Mouse (Mus musculus) macrophage (primary cell): Measurements from ENCODE around the gene Pycard. TPM values are rescaled to one million over a fixed set of nuclear protein-coding genes. Genes with fewer than 3 reads are reported as not detected.
"Not testable (repeated sequence)": the region's sequence is repeated elsewhere in the genome, so short reads cannot be mapped to it uniquely, and the experiment has no call there.

Experiments
- H3K27ac ChIP-seq: fragments of 350-480 bp; formaldehyde crosslinking; 2 replicates; pipeline ENCODE4 v1.9.0; 2021
- H3K36me3 ChIP-seq: fragments of 350-480 bp; formaldehyde crosslinking; 2 replicates; pipeline ENCODE4 v1.9.0; 2021; ENCODE audit errors: inconsistent target
- H3K4me3 ChIP-seq: fragments of 350-480 bp; formaldehyde crosslinking; 2 replicates; pipeline ENCODE4 v1.9.0; 2021; ENCODE audit errors: inconsistent target
- H3K79me2 ChIP-seq: fragments of 350-480 bp; formaldehyde crosslinking; 2 replicates; pipeline ENCODE4 v1.9.0; 2021; ENCODE audit errors: inconsistent target
- WGBS: methylation state at CpG from one replicate; pipeline ENCODE4 v1.1.7; 2026; ENCODE audit warnings: inconsistent platforms; ENCODE audit not compliant: missing documents; 5-methylcytosine and 5-hydroxymethylcytosine counted together
- polyA plus RNA-seq: library from polyadenylated mRNA; stranded (reverse); fragments of 250-400 nt; gene quantifications from 3 replicates; pipeline ENCODE4 v1.2.4, GENCODE M21; 2018; ENCODE audit warnings: inconsistent platforms

The Pycard gene
- polyA plus RNA-seq, 1 experiment from 2014 or later = 19.6 TPM

DNA sequence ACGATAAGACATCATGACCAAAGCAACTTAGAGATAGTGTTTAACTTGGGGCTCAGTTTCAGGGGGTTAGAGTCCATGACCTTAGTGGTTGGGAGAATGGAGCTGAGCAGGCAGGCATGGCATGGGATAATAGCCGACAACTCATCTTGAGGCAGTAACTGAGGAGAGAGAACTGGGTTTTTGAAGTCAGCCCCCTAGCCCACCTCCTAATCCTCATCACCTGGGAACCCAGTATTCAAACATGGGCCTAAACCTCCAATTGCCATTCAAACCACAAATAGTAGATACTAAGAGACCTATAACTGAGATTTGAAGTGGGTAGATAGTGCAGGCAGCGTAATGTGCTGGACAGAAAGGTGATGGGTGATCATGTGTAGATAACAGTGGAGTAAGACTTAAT lies 13.1 kb downstream of the Pycard start:
- H3K36me3 ChIP-seq = peaks cover 89% of the 10 kb centered on the region
- 97% methylated on average over 3 of the region's 3 CpGs for WGBS
- no peak overlapping the region for H3K27ac ChIP-seq
- H3K4me3 ChIP-seq = no peak overlapping the region
- peaks cover 97% of the 10 kb centered on the region for H3K79me2 ChIP-seq

DNA sequence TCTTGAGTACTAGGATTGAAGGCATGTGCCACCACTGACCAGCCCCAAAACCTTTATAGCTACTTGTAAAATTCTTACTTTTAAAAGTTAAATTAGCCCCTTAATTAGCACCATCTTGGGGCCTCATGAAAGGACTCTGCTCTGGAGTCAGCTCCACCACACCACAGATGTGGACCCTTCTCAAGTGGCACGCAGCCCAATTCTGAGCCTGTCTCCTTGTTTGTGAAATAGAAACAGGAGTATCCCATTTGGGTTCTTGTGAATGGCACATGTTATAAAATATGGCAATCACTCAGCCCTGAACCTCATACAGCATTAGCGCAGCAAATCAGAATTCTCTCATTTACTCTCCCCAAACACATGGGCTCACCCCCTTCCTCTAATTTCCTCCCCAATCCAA lies 14.8 kb downstream of the Pycard start:
- WGBS = 100% methylated on average over 2 of the region's 2 CpGs
- no peak overlapping the region for H3K4me3 ChIP-seq

DNA sequence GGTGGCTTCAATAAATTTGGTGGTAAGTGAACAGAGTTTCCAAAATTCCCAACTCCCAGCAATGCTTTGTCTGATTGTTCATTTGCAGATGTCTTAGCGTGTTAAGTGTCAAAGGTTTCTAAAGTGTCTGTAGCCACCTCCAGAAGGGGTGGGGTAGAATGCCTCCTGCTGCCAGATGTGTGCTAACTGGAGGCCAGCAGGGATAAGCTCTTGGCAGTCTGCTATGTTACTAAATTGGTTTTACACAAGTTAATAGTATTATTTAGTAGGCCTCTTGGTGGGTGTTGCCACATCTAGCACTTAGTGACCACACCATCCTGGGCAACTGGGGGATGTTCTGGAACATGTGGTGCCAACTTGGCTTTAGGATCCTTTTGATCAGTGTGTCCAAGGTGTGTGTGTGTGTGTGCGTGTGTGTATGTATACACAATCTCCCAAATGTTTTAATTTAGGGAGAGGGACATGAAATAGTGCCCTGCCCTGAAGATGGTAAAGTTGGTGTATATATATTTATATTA lies 19.2 kb downstream of the Pycard start:
- peaks cover 85% of the 10 kb centered on the region for H3K36me3 ChIP-seq
- no peak overlapping the region for H3K4me3 ChIP-seq
- 92% methylated on average over 2 of the region's 2 CpGs for WGBS
- no peak overlapping the region for H3K27ac ChIP-seq
- H3K79me2 ChIP-seq = peaks cover 100% of the 10 kb centered on the region

More for the DNA sequence above, 14.8 kb downstream of the Pycard start:
- peaks cover 89% of the 10 kb centered on the region for H3K36me3 ChIP-seq
- H3K79me2 ChIP-seq = peaks cover 97% of the 10 kb centered on the region
- H3K27ac ChIP-seq = no peak overlapping the region

DNA sequence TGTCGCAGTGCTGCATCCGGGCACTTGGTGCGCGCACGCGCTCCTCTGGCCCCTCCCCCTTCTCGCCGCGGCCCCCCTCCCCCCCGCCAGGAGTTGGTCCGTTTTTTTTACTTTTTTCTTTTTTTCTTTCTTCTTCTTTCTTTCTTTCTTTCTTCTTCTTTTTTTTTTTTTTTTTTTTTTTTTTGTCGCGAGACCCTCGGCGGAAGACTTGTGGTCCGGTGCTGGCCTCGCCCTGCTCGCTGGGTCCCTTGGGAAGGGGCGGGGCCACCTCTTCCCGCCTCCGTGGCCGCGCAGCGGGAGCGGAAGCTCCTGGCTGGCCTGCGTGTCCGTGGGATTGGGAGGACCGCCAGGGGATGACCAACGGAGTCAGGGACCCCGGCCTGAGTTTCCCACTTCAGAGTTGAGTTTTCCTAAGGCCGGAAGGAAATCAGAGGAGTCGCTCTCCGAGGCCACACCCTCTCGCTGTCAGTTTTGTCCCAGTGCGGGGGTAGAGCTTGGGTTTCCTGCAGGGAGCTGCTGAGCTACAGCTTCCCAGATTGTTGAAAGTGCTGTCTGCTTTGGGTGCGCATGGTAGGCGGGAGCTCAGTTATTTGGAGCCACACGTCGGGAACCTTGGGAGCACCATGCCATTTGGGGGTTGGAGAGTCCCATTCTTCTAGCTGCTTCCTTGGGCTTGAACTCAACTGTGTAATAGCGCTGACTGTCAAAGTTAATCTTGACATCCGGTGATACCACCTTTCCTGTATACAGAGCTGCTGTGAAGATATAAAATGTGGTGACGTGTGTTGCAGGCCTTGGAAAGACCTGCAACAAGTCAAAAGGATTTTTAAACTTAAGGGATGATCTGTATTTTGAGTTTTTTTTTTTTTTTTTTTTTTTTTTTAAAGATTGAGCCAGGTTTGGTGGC lies 25.5 kb downstream of the Pycard start:
- under 1% methylated on average over 33 of the region's 42 CpGs for WGBS
- Histone ChIP-seq H3K4me3 (peak overlapping the region; percentile 86), H3K27ac (peak overlapping the region; percentile 94), H3K36me3 (peaks cover 29% of the 10 kb centered on the region), H3K79me2 (peaks cover 53% of the 10 kb centered on the region)

DNA sequence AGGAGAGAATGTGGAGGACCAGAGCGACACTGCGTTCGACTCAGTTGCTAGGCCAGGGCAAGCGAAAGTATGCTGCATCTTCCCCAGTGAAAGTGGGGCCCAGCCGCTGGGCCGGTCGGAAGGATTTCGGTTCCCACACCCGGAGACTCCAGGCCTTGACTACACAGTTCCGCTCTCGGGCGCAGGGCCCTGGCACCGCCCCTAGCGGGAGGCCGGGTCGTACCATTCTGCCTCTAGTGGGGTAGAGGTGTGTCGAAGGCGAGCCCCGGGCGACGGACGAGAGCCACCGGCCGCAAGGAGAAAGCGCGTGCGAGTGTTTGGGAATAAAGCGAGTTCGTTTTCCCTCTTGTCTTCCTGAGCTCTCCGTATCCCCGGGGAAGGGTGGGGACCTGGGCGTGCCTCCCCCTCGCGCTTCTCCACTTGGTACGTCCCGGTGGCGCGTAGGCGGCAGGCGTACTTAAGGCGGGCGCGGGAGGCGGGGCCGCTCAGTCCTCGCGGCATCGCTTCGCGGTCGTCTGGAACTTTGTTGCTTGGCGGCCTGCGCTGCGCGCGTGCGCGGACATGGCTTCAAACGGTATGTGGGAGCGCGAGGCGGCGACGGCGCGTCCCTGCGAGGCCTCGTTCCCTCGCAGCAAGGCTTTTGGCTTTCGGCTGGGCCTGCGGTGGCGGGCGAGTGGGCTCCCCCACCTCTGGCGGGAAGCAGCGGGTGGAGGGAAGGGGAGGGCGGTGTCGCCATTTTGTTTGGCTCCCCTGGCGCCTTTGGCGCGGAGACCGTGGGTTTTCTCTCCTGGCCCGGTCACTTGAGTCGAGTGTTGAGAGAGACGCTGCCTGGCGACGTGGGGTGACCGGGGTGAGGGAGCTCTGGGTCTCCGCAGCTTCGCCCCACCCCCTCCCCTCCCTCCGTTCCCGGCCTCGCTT lies 26.4 kb downstream of the Pycard start, which contains the start of gene Fus:
TSS of gene Fus (plus strand) at position 454 of the 918 bp plus-strand sequence.
- WGBS = under 1% methylated on average over 89 of the region's 92 CpGs
- peaks cover 21% of the 10 kb centered on the region for H3K36me3 ChIP-seq
- peak within 1 kb of the TSS; percentile 86 for H3K4me3 ChIP-seq
- H3K79me2 ChIP-seq = peaks cover 43% of the 10 kb centered on the region
- peak within 1 kb of the TSS; percentile 94 for H3K27ac ChIP-seq

DNA sequence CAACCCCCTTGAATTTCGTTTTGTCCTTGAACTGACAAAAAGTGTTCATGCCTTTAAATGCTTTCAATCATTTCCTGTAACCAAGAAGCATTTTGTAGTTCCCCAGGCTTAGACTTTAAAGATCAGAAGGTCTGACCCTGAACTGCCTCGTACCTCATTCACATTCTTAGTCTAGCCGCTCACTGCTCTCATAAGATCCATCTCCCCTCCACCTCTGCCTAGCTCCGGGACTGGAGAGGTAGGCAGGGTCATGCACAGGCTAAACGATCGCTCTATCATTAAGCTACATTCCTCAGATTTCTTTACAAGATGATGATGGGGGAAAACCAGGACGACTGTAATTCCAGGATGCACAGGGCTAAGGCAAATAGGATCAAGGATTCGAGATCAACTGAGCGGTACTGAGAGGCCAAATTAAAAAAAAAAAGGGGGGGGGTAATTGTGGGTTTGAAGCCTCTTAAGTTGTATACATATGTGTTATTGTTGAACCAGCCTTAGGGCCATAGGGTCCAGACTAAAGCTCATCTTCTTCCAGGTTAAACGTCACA lies 27.2 kb downstream of the Pycard start:
- Histone ChIP-seq H3K27ac (peak overlapping the region; percentile 94), H3K79me2 (peaks cover 35% of the 10 kb centered on the region), H3K36me3 (peaks cover 13% of the 10 kb centered on the region), H3K4me3 (peak overlapping the region; percentile 28; the same call in 1 of the 2 replicates)
- WGBS = 34% methylated on average over 10 of the region's 10 CpGs

DNA sequence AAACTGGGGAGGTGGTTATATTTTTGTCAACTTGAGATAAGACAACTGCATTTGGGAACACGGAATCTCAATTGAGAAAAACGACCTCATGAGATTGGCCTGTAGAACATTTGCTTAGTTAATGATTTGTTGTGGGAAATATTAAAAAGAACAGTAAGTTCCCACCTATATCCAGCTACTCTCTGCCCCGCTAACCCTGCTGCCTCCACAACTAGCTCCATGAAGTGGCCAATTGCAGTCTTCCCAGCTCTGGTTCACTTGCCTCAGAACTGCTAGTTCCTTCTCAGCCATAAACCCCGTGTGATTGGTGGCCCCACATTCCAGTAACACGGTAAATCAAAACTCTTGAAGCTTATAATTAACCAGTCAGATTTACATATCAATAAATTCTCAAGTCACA lies 34.3 kb downstream of the Pycard start:
- 80% methylated on average over 5 of the region's 5 CpGs for WGBS

DNA sequence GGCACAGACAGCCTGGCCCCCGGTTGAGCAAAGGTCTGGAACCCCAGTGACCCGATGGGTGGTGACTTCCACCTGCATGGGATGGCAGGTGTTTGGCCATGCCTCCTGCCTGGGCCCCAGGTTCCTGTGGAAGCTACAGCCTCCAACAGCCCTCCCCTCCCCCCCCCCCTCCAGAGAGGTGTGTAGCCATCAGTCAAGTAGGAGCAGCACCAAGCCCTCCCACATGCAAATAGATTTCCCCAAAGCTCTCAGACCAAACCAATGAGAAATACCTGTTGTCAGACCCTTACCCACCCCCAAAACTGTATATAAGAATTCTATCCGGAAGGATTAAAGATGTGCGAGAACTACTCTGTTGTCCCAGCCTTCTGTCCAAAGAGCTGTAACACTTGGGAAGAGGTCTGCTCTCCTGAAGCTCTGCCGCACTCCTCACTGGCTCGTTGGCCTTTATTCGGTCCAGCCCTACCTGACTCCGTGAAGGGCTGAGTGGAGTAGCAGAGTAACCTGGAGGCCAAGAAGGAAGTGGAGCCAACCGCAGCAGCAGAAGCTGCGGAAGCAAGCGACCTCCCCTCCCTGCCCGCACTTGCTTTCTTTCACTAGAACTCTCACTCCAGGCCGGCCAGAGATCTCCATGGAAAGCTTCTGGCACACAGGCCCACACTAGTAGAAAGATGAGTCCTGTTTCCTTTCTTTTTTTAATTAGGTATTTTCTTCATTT lies 40.6 kb downstream of the Pycard start:
- H3K79me2 ChIP-seq = no peaks in the 10 kb centered on the region
- H3K27ac ChIP-seq = no peak overlapping the region
- no peaks in the 10 kb centered on the region for H3K36me3 ChIP-seq
- 13% methylated on average over 11 of the region's 13 CpGs for WGBS
- H3K4me3 ChIP-seq = no peak overlapping the region

More for the DNA sequence above, 34.3 kb downstream of the Pycard start:
- no peak overlapping the region for H3K4me3 ChIP-seq
- H3K36me3 ChIP-seq = no peaks in the 10 kb centered on the region
- no peaks in the 10 kb centered on the region for H3K79me2 ChIP-seq
- no peak overlapping the region for H3K27ac ChIP-seq

DNA sequence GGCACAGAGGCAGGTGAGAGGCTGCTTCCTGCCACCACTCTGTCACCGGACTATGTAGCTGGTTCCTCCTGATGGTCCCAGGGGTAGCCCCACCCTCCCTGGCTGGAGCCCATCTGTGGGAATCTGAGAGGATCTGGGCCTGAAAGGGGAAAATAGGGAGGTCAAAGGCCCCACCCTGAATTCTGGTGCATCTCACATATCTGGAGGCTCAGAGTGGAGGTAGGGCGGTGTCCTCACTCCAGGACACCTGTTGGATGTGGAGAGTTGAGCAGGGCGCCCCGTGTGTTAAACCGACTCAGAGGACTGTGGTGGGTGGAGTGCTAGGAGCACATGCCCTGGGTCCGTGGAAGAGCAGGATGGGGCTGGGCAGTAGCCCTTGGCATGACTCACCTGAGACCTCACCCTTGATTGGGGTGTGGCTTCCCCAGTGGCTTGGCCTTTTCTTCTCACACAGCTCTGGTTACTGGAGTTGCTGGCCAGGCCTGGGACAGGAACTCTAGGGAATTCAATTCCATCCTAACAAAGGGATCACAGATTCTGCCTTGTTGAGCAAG lies 47.1 kb downstream of the Pycard start, which contains the start of gene Prss36:
TSS of gene Prss36 (minus strand) at position 256 of the 554 bp plus-strand sequence.
- H3K27ac ChIP-seq = no peak within 1 kb of the TSS
- no peak within 1 kb of the TSS for H3K4me3 ChIP-seq
- H3K79me2 ChIP-seq = no peaks in the 10 kb centered on the region
- 88% methylated on average over 6 of the region's 6 CpGs for WGBS
- H3K36me3 ChIP-seq = no peaks in the 10 kb centered on the region

DNA sequence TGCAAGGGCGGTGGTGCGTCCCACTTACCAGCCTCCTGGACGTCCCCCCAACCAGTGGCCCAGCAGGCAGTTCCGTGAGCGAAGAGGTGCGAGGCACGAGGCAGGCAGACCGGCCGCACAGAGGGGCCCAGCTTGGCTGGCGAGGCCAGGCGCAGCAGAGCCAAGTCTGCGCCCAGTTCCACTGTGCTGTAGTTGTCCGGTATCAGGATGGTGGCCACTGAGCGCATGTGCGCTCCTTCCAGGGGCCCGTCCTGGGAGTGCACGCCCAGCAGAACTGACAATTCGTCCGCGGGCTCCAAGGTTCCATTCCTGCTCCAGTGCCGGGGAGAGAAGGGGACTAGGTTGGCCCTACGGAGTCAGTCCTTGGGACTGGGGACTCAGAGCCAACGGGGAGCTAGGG lies 49.1 kb downstream of the Pycard start:
- no peaks in the 10 kb centered on the region for H3K79me2 ChIP-seq
- no peak overlapping the region for H3K27ac ChIP-seq
- WGBS = 63% methylated on average over 23 of the region's 23 CpGs
- H3K36me3 ChIP-seq = no peaks in the 10 kb centered on the region
- H3K4me3 ChIP-seq = no peak overlapping the region

DNA sequence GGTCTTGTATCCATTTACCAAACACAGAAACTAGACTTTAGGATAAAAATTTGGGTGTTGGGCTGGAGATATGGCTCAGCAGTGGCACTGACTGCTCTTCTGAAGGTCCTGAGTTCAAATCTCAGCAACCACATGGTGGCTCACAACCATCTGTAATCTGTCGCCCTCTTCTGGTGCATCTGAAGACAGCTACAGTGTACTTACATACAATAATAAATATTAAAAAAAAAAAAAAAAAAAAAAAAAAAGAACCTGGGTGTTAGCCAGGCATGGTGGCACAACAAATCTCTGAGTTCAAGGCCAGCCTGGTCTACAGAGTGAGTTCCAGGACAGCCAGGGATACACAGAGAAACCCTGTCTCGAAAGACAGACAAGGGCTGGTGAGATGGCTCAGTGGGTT lies 51.6 kb downstream of the Pycard start:
- not testable (repeated sequence) for H3K27ac ChIP-seq, H3K36me3 ChIP-seq, H3K79me2 ChIP-seq, H3K4me3 ChIP-seq
- WGBS = 48% methylated on average over 2 of the region's 2 CpGs
